Mouse (Mus musculus) bone marrow, adult 2 months (tissue): ENCODE results near the gene Ppfibp2. TPM values are rescaled to one million over a fixed set of nuclear protein-coding genes. Genes with fewer than 3 reads are reported as not detected.

ENCODE experiments used
- H3K27ac ChIP-seq: fragments of 200-500 bp; 2 replicates; pipeline ENCODE4 v1.5.1; 2012; ENCODE audit warnings: low read depth, mild to moderate bottlenecking, control low read depth, inconsistent platforms, low read length; ENCODE audit not compliant: control insufficient read depth, poor library complexity, insufficient read depth
- H3K4me1 ChIP-seq: fragments of 200-500 bp; 2 replicates; pipeline ENCODE4 v1.6.1; 2011; ENCODE audit warnings: low read length; ENCODE audit not compliant: control insufficient read depth, insufficient read depth
- H3K4me3 ChIP-seq: fragments of 200-500 bp; replicated peaks from 2 replicates; pipeline ENCODE3; 2011; ENCODE audit warnings: mild to moderate bottlenecking, low read depth, low read length, control low read depth; ENCODE audit not compliant: control insufficient read depth
- CTCF ChIP-seq: fragments of 200-500 bp; IDR thresholded peaks from 2 replicates; pipeline ENCODE4 v1.5.1; 2011; ENCODE audit warnings: low read length, control low read depth; ENCODE audit not compliant: control insufficient read depth, insufficient read depth
- POLR2A ChIP-seq: fragments of 200-500 bp; IDR thresholded peaks from 2 replicates; pipeline ENCODE4 v1.6.1; 2011; ENCODE audit warnings: low read depth, mild to moderate bottlenecking, control low read depth, low read length, borderline replicate concordance; ENCODE audit not compliant: control insufficient read depth
- WGBS: fragments of 180-500 bp; shearing (Covaris S2); methylation state at CpG from one replicate; pipeline ENCODE4 v1.1.7; 2018; 5-methylcytosine and 5-hydroxymethylcytosine counted together
- polyA plus RNA-seq: library from polyadenylated mRNA; stranded (reverse); fragments of >200 nt; gene quantifications from 2 replicates; pipeline ENCODE4 v1.2.4, GENCODE M21; 2011; ENCODE audit warnings: low replicate concordance; ENCODE audit not compliant: missing spikeins, insufficient read depth, insufficient read length

Gene Ppfibp2
- polyA plus RNA-seq, 1 experiment, result 3.7 TPM

DNA sequence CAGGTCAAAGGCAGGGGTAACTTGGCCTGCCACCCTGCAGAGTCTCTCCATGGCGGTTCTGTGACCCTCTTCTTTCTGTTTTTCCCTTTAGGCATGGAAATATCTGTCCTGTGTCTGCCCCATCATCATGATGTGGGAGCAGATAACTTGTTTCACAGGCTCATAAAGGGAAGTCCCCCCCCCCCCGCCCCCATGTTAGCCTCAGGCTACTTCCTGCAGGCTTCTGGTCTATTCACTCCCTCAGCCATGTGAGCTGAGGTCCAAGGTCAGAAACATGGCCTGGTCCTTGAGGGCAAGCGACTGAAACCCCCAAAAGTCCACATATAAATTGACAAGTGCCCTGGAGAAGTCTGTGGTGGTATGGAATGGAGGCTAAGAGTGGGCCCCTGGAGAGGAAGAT, 25.1 kb downstream of the Ppfibp2 start:
- Histone ChIP-seq H3K4me1 (no peaks in the 10 kb centered on the region), H3K4me3 (no peak overlapping the region), H3K27ac (no peak overlapping the region)
- TF ChIP-seq POLR2A (no peak), CTCF (no peak)
- WGBS, result 25% methylated on average over 3 of the region's 3 CpGs

DNA sequence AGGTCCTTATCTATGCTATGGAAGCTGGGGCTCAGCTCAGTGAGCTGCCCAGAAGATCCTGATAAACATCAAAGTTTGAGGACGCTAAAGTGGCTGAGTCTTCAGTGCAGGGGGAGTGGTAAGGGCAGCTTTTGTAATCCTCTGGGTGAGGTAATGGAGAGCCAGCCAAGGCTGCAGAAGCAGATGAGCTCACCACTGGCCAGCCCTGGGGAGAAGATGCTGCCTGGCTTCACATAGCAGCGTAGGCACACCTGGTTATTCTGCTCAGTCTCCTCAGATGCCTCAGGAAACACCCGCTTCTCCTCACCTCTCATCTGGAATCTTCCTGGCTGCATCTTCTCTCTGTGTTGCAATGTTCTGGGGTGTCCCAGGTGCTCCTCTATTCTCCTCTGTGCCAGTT, 29.4 kb downstream of the Ppfibp2 start:
- Histone ChIP-seq H3K4me3 (no peak overlapping the region), H3K27ac (no peak overlapping the region), H3K4me1 (no peaks in the 10 kb centered on the region; the same call in 1 of the 2 replicates)
- 57% methylated on average over 3 of the region's 3 CpGs for whole genome bisulfite sequencing
- no peak for TF ChIP-seq CTCF
- TF ChIP-seq POLR2A, result no peak

DNA sequence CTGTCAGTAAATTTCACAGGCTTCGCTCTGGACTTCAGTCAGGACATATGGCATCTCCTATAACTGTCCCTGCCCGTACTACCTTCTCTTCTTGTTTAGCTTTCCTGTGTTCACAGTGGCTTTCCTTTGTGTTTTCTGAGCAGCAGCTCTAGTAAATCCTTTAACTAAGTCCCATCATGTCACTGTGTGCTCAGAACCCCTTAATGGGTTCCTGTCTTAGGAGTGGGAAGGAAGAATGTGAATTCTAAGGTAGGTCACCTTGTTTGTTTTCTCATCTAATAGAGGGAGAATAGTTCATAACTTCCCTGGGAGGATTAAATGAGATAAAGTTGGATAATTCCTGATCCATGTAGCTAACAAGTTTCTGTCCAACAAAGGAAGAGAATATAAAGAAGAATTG, 30.1 kb downstream of the Ppfibp2 start, which contains the start of gene 5330417H12Rik:
Gene 5330417H12Rik (minus strand): TSS at position 101 of the 400 bp plus-strand sequence.
- H3K4me1 ChIP-seq, result no peaks in the 10 kb centered on the region; the same call in 1 of the 2 replicates
- no peak within 1 kb of the TSS for H3K27ac ChIP-seq
- no peak within 1 kb of the TSS for H3K4me3 ChIP-seq
- no peak for TF ChIP-seq POLR2A
- no peak for TF ChIP-seq CTCF
- WGBS, result 81% methylated on average over 2 of the region's 2 CpGs

DNA sequence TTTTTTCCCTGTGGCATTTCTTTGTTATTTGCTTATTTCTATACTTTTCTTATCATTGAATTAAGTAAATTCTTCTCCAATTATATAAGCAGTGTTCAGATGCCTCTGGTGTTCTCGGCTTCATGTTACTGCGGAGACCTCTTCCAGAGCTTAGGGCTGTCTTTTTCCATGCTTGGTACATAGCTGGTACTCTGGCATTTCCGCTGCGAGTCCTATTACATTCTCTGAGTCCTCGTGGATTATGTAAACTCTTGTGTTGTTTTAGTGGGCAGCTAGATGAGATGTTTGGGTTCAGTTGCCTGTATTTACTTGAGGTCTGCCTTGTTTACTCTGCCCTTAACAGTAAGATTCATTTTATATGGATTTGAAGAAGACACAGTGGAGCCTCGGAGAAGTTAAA, 30.8 kb downstream of the Ppfibp2 start:
- Histone ChIP-seq H3K27ac (no peak overlapping the region), H3K4me3 (no peak overlapping the region), H3K4me1 (no peaks in the 10 kb centered on the region; the same call in 1 of the 2 replicates)
- TF ChIP-seq CTCF, result no peak
- TF ChIP-seq POLR2A, result no peak
- 86% methylated on average over 6 of the region's 6 CpGs for WGBS

DNA sequence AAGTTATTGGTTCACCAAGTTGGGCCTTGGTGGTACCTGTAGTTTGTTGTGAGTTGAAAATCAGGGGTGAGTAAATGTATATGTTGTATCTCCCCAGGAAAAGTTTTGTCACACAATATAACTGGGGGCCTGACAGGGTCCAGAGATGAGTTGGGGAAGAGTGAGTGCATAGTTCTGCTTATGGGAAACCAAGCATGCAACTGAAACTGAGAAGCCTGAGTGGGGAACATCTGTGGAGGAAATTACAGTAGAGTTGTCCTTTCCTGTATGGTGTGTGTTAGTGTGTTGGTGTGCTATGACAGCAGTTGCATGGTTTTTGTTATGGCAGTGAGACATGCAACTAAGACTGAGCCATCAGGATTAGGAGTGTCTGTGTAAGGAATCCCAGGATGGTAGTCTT, 33.4 kb downstream of the Ppfibp2 start:
- Histone ChIP-seq H3K4me3 (no peak overlapping the region), H3K27ac (no peak overlapping the region), H3K4me1 (no peaks in the 10 kb centered on the region; the same call in 1 of the 2 replicates)
- no peak for TF ChIP-seq POLR2A
- no peak for TF ChIP-seq CTCF

DNA sequence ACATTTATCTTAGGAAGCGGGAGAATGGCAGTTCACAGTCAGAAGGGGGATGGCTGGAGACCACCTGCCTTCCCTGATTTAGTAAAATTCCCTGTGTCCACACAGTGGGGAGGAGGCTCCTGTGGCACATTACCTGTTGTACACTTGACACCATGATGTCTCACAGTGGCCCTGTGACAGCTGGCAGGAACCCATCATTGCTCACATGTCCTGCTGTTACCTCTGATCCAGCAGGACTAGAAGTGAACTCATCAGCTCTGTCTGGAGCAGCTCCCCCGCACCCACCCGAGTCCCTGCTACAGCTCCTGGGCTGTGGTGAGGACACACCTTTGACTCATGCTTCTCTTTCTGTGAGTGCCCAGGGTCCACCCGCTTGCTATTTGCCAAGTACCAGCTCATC, 38.2 kb downstream of the Ppfibp2 start:
- no peak overlapping the region for H3K27ac ChIP-seq
- 88% methylated on average over 4 of the region's 4 CpGs for WGBS
- H3K4me3 ChIP-seq, result no peak overlapping the region
- H3K4me1 ChIP-seq, result no peaks in the 10 kb centered on the region; the same call in 1 of the 2 replicates
- TF ChIP-seq POLR2A (no peak), CTCF (no peak)

DNA sequence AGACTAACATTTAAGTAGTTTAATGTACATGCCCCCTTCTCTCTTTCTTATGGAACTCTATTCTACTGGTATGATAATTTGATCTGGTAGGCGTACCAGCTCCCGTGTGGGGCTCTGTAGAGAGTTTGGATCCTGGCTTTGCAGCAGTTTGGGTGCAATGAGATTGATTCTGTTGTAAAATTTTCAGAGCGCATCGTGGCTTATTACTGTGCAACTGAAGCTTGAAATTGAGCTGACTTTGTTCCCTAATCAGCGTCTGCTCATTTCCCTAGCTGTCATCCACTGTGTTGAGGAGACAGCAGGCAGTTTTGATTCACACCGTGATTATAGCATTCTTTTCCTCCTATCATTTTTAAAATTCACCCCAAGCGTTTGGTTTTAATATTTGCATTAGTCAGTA, 42.4 kb downstream of the Ppfibp2 start:
- Histone ChIP-seq H3K4me3 (no peak overlapping the region), H3K4me1 (no peaks in the 10 kb centered on the region), H3K27ac (no peak overlapping the region)
- 64% methylated on average over 7 of the region's 7 CpGs for WGBS
- TF ChIP-seq POLR2A (no peak), CTCF (no peak)

DNA sequence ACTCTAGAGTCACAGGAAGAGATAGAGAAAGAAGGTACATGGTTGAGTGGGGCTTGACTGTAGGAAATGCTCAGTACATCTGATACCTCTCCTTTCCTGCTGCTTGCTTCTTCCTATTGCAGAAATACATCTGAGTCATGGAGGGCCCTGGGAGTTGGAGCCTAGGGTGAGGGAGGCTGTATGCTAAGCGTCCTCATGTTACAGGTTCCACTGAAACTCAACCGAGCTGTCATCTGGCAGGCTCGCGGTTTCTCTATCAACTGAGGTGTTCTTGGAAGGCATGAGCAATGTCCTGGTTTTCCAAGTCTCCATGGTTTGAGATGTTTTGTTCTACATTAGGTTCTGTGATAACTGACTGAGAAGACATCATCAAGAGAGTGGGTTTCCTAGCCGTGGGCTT, 43.0 kb downstream of the Ppfibp2 start:
- Histone ChIP-seq H3K4me3 (no peak overlapping the region), H3K27ac (no peak overlapping the region), H3K4me1 (no peaks in the 10 kb centered on the region)
- TF ChIP-seq CTCF (no peak), POLR2A (no peak)
- WGBS, result 84% methylated on average over 5 of the region's 5 CpGs

DNA sequence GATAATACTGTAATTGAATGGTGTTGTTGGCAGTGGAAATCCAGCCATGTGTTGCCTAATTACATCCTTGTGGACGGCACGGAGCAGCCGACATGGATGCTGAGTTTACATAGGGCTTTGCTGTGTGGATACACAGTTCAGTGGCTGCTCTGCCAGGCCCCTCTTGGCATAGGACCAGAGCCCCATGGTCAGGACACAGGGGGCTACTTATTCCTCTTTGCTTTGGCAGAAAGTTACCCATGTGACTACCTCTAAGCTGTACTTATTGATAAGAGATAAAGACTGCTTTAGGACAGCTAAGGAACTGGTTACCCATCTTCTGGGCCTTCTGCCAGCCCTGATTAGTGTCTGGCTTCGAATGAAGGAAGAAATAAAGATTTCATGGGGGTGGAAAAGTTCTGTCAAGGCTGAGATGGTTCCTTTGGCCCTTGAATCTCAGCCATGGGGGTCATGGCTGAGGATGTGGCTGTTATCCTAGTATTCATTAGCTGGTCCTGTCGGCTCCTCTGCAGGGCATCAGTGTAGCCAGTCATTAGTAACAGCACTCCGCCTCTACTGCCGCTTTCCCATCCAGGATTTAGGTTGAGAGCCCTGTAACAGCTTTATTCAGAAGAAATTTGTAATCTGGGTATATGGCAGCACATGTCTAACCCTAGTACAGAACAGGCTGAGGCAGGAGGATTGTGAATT, 47.7 kb downstream of the Ppfibp2 start:
- no peaks in the 10 kb centered on the region for H3K4me1 ChIP-seq
- TF ChIP-seq CTCF (no peak), POLR2A (no peak)
- 82% methylated on average over 7 of the region's 7 CpGs for WGBS

DNA sequence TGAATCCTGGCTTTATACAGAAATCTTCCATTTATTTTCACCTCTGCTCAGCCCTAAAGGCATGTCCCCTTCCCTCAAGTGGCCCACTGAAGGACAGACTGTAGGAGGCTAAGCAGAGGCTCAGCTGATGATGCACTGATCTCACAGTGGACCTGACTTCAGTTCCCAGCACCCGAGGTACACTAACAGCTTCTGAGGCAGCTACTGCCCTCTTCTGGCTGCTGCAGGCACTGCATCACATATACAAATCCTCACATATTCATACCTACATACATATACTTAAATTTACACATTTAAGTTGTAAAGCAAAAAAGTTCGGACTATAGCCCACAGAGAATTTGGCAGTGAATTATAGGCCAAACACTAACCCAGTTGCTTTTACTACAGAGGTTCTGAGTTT, 50.0 kb downstream of the Ppfibp2 start:
- TF ChIP-seq POLR2A, result no peak
- TF ChIP-seq CTCF, result peak; percentile 43; the same call in 1 of the 2 replicates
- Histone ChIP-seq H3K27ac (no peak overlapping the region), H3K4me1 (no peaks in the 10 kb centered on the region; the same call in 1 of the 2 replicates), H3K4me3 (no peak overlapping the region)
- WGBS, result 82% methylated on average over 2 of the region's 2 CpGs

More for the DNA sequence above, 47.7 kb downstream of the Ppfibp2 start:
- H3K27ac ChIP-seq, result no peak overlapping the region
- no peak overlapping the region for H3K4me3 ChIP-seq
